Mouse (Mus musculus): ENCODE measurements around the gene Snrpa1. TPM values are rescaled to one million over a fixed set of nuclear protein-coding genes. Genes with fewer than 3 reads are reported as not detected.

The Snrpa1 gene
- 105 TPM for polyA plus RNA-seq (2017; shearing (Covaris generic))

DNA sequence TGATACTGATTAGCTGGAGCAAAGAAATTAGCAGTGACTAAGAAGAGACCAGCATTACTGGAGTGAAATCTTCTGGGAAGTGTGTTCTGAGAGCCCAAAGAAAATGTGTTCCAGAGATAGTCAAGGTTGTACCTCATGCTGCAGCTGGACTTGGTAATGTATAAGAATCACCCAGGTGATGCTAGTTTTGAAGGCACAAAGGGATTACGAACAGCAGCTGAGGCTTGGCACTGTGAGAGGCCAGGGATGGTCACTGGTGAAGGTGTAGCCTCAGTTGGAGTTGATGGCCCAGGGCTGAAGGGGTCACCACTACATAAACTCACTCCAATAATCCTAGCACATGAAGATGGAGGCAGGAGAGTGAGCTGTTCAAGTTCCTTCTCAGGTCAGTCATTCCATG, at the start of gene Snrpa1:
TSS of gene Snrpa1 (plus strand) at position 301 of the 400 bp plus-strand sequence.

GRCm38 (mm10) chr7:66043552-66044459, 15.0 kb upstream of the Snrpa1 start, which contains the start of gene Gm45213:
Gene Gm45213 (plus strand): TSS chr7:66043602.

DNA sequence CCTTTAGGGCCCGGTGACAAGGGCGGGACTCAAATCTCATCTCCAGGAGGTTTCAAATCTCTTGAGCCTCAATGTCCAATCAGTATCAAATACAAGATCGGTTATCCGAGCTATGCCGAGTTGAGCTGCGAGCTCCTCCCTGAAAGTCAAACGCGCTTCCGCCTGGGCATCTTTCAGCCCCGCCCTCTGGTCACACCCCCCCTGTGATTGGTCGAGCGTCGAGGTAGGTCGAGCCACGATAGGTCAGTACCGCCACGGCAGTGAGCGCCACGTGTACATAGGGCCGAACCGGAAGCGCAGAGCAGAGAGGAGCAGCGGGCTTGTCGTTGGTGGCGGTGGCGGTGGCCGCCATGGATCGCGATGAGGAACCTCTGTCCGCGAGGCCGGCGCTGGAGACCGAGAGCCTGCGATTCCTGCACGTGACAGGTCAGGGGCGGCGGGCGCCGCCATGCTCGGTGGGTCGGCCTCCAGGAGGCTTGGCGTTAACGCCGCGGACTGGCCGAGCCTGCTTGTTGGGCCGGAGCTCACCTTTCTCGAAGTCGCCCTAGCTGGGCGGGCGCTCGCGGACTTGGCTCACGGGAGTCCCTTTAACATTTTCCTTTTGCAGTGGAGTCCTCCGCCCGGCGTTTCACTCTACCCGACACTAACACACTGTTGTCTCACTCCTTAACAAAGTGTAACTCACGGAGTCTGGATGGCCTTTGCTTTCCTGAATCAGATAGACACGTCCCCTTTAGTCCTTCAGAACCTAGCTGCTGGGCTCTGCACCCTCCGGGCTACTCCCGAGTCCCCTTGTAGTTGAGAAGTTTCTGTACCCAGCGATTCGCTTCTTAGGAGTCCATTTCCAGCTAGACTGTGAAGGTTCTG, 20.8 kb downstream of the Snrpa1 start, which contains the start of gene Selenos:
TSS of gene Selenos (plus strand) at position 286 of the 867 bp plus-strand sequence.

DNA sequence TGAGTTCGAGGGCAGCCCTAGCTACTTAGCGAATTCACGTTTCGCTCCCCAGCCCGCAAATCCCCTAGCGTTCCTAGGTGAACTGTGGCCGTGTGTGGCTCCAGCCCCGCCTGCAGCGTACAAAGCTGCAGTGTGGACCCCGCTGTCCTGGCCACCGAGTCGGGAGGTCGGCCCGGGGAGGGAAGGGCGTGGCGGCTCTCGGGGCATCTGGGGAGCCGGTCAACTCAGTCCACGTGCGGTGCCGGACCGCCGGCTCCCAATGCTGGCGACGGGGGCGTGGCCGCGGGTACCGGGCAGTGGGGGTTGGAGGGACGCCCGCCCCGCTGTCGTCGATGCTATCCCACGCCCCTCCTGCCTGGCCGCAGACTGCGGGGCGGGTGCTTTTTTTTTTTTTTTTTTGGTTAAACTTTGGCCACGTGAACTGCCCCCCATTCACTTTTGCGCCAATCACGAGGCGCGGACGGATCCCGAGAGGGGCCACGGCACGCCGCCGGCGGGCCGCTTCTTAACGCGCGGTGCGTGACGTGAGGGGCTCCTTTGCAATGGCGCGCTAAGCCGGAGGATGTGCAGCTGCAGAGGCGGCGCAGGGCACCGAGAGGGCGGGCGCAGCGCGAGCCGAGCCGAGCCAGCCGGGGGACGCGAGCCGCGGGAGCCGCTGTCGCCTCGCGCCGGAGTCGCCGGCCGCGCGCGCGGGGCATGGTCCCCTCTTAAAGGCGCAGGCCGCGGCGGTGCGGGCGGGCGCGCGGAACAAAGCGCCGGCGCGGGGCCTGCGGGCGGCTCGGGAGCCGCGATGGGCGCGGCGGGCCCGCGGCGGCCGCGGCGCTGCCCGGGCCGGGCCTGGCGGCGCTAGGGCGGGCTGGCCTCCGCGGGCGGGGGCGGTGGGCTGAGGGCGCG, 50.4 kb downstream of the Snrpa1 start, which contains the start of gene Chsy1:
TSS of gene Chsy1 (plus strand) at position 555 of the 894 bp plus-strand sequence.

Other genes starting within 250 kb of the Snrpa1 start
- gene Pcsk6, start 197.3 kb upstream of the Snrpa1 start, polyA plus RNA-seq (2017; shearing (Covaris generic)), result not detected
- gene Gm45213, start 15.4 kb upstream of the Snrpa1 start, polyA plus RNA-seq (2017; shearing (Covaris generic)), result not detected
- gene Selenos, start 20.6 kb downstream of the Snrpa1 start, polyA plus RNA-seq (2017; shearing (Covaris generic)), result 116 TPM
- gene Chsy1, start 50.5 kb downstream of the Snrpa1 start, polyA plus RNA-seq (2017; shearing (Covaris generic)), result 29.8 TPM

Data from effector memory CD4-positive, alpha-beta T cell, adult 7 months (primary cell).